ENCODE assay signal across 9 mouse cellular contexts in the genomic region with DNA sequence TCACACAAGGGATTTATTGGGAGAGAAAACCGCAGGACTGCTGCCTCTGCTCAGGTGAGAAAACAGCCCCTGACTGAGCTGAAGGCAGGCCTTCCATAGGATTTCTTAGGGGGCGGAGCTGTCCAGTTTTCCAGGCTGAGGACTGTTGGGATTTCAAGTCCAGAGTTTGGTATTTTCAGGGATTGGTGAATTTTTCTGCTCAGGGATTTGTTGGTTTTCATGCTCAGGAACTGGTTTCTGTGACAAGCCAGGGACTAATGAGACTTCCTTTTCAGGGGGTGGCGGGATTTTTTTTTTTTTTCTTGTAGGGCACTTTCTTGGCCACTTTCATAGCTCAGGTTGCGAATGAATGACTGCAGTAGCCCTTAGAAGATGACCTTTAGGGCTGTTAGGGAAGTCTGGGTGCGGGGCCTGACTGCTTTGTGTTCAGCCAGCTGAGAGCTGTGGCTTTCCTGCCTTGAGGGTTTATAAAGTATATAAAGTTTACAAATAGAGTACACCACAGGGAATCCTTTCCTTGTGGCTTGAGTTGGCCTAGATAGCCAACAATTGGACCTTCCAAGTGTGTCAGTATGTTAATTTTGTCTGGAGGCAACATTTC. TPM values are rescaled to one million over a fixed set of nuclear protein-coding genes. Genes with fewer than 3 reads are reported as not detected.
DNase-seq lines count a peak whose midpoint lies in the region; ATAC-seq and TF ChIP-seq lines count a peak whose summit lies in the region.
"Had no signal": no experiment of that assay in that cellular context is flagged by ENCODE, and none has a peak within 500 bp of the region (broad histone marks: within the 10 kb centered on the region; RNA-seq: fewer than 3 reads in every experiment).

No protein-coding gene starts in this region.

- no peak for ATAC-seq in heart, postnatal 0 days (ENCODE audit: insufficient read depth, low read depth)
- no peak for ATAC-seq in midbrain, embryonic 11.5 days (ENCODE audit: low FRiP score)

- peaks cover 3% of the 10 kb centered on the region; the same call in 1 of the 2 replicates for H3K4me1 ChIP-seq in heart, postnatal 0 days (ENCODE audit: control insufficient read depth, insufficient read depth)
- H3K4me1 ChIP-seq in hindbrain, embryonic 10.5 days (replicated peaks) = peaks cover 23% of the 10 kb centered on the region
- peaks cover 7% of the 10 kb centered on the region; the same call in 1 of the 2 replicates for H3K4me1 ChIP-seq in midbrain, embryonic 11.5 days (ENCODE audit: control insufficient read depth, insufficient read depth, low read length)

- H3K4me3 ChIP-seq in heart, postnatal 0 days (ENCODE audit: low read depth, low read length) = no peak overlapping the region
- peak overlapping the region; percentile 80 for H3K4me3 ChIP-seq in hindbrain, embryonic 10.5 days
- H3K4me3 ChIP-seq in midbrain, embryonic 11.5 days (ENCODE audit: low read depth, low read length) = 0 out of 2 replicates have a peak overlapping the region, but pooled peaks have one; percentile 13

- 83% methylated on average over 5 of the region's 5 CpGs for WGBS in heart, postnatal 0 days
- WGBS in hindbrain, embryonic 10.5 days = 36% methylated on average over 5 of the region's 5 CpGs
- 35% methylated on average over 5 of the region's 5 CpGs for WGBS in midbrain, embryonic 11.5 days

- no peak overlapping the region for H3K4me2 ChIP-seq in heart, postnatal 0 days (ENCODE audit: low read depth, low read length)
- peak overlapping the region; percentile 59 for H3K4me2 ChIP-seq in midbrain, embryonic 11.5 days

- TF ChIP-seq EP300 in heart, postnatal 0 days (IDR thresholded peaks at IDR 0.05; ENCODE audit: low read depth) = no peak

- no peak overlapping the region for H3K9ac ChIP-seq in heart, postnatal 0 days (replicated peaks; ENCODE audit: low read depth, low read length)
- H3K9ac ChIP-seq in midbrain, embryonic 11.5 days (ENCODE audit: low read length) = peak overlapping the region; percentile 53; the same call in 1 of the 2 replicates

- no peaks in the 10 kb centered on the region for H3K36me3 ChIP-seq in heart, postnatal 0 days (replicated peaks; ENCODE audit: control insufficient read depth, insufficient read depth, low read length)
- H3K36me3 ChIP-seq in hindbrain, embryonic 10.5 days = no peaks in the 10 kb centered on the region
- no peaks in the 10 kb centered on the region for H3K36me3 ChIP-seq in midbrain, embryonic 11.5 days (ENCODE audit: control insufficient read depth, insufficient read depth, low read length)

- intact Hi-C loops in left cerebral cortex, postnatal 36 days (cut with DNase I) = loop anchor here (5.0 kb wide), 2 partner anchors 102 to 127 kb away; a partner anchor contains a TSS

- H3K9me3 ChIP-seq in heart, postnatal 0 days (replicated peaks; ENCODE audit: control insufficient read depth, low read length) = no peaks in the 10 kb centered on the region
- no peaks in the 10 kb centered on the region for H3K9me3 ChIP-seq in hindbrain, embryonic 10.5 days
- H3K9me3 ChIP-seq in midbrain, embryonic 11.5 days (ENCODE audit: control insufficient read depth, low read length) = no peaks in the 10 kb centered on the region

- H3K27ac ChIP-seq in heart, postnatal 0 days (ENCODE audit: low read depth) = peak overlapping the region; percentile 100; the same call in 1 of the 2 replicates
- H3K27ac ChIP-seq in hindbrain, embryonic 10.5 days = peak overlapping the region; percentile 100
- H3K27ac ChIP-seq in midbrain, embryonic 11.5 days (ENCODE audit: low read depth, low read length) = peak overlapping the region; percentile 80

- no peaks in the 10 kb centered on the region for H3K27me3 ChIP-seq in heart, postnatal 0 days (ENCODE audit: control insufficient read depth, insufficient read depth, low read length)
- H3K27me3 ChIP-seq in hindbrain, embryonic 10.5 days (ENCODE audit: insufficient read depth, poor library complexity, severe bottlenecking) = no peaks in the 10 kb centered on the region
- no peaks in the 10 kb centered on the region for H3K27me3 ChIP-seq in midbrain, embryonic 11.5 days (ENCODE audit: control insufficient read depth, insufficient read depth, low read length)

- TF ChIP-seq CTCF in heart, postnatal 0 days (IDR thresholded peaks at IDR 0.05; ENCODE audit: low read depth) = no peak

- DNase-seq in heart, postnatal 0 days (ENCODE audit: low spot score) = no peak
- DNase-seq in heart, adult 18-20 months = no peak
- DNase-seq in NIH3T3 (ENCODE audit: low read depth) = peak; percentile 32
- DNase-seq in hindbrain, embryonic 10.5 days (ENCODE audit: low spot score) = peak; percentile 27
- DNase-seq in midbrain, embryonic 11.5 days (ENCODE audit: low spot score, missing footprints) = peak; percentile 82
- DNase-seq in right cerebral cortex, adult 18-20 months = no peak
- no peak for DNase-seq in cerebellum, adult 11 months
- no peak for DNase-seq in left cerebral cortex, postnatal 36 days (ENCODE audit: low spot score in 2 of 2)
- DNase-seq: gastrocnemius, postnatal 36 days had no signal

RNA-seq across cellular contexts. Expression of a gene that starts 1.6 kb away (rescaled TPM):
- 1.7 and 1.8 TPM in 2 replicates for total RNA-seq in heart, postnatal 0 days (2014; rRNA removed; ENCODE audit: low replicate concordance)
- 3.0 and 3.2 TPM in 2 replicates for polyA plus RNA-seq in heart, postnatal 0 days (2015; fragmentation: Nextera tagmentation; extraction: Ambion mirVana)
- total RNA-seq in heart, adult 18-20 months (2021) = 1 to 10 TPM; 2.6 to 4.8 TPM
- polyA plus RNA-seq in hindbrain, embryonic 10.5 days (2016; fragmentation: Nextera tagmentation; extraction: Ambion mirVana) = 1.4 and 2.2 TPM in 2 replicates
- 2.3 and 2.7 TPM in 2 replicates for polyA plus RNA-seq in midbrain, embryonic 11.5 days (2014; fragmentation: Nextera tagmentation; extraction: Ambion mirVana)
- 10 to 100 TPM; 15.2 to 17.4 TPM for total RNA-seq in left cerebral cortex, postnatal 36 days (2021)

RNA-seq across cellular contexts. Expression of a gene that starts 1.9 kb away (rescaled TPM):
- 7.7 and 31.0 TPM in 2 replicates for total RNA-seq in heart, postnatal 0 days (2014; rRNA removed; ENCODE audit: low replicate concordance)
- 15.0 and 19.0 TPM in 2 replicates for polyA plus RNA-seq in heart, postnatal 0 days (2015; fragmentation: Nextera tagmentation; extraction: Ambion mirVana)
- 10 to 100 TPM; 10.4 to 12.1 TPM for total RNA-seq in heart, adult 18-20 months (2021)
- polyA plus RNA-seq in hindbrain, embryonic 10.5 days (2016; fragmentation: Nextera tagmentation; extraction: Ambion mirVana) = 14.3 and 16.9 TPM in 2 replicates
- 20.3 and 22.1 TPM in 2 replicates for polyA plus RNA-seq in midbrain, embryonic 11.5 days (2014; fragmentation: Nextera tagmentation; extraction: Ambion mirVana)
- 1 to 10 TPM; 4.5 to 5.6 TPM for total RNA-seq in left cerebral cortex, postnatal 36 days (2021)

RNA-seq across cellular contexts. Expression of a gene that starts 21.7 kb away (rescaled TPM):
- total RNA-seq in heart, postnatal 0 days (2014; rRNA removed; ENCODE audit: low replicate concordance) = 1.4 TPM in 1 of 2 replicates, not detected in the other
- polyA plus RNA-seq in heart, postnatal 0 days (2015; fragmentation: Nextera tagmentation; extraction: Ambion mirVana) = 6.8 and 7.3 TPM in 2 replicates
- total RNA-seq in heart, adult 18-20 months (2021) = 1 to 10 TPM; 7.5 to 8.7 TPM
- polyA plus RNA-seq in hindbrain, embryonic 10.5 days (2016; fragmentation: Nextera tagmentation; extraction: Ambion mirVana) = 6.8 and 8.5 TPM in 2 replicates
- 8.3 and 8.5 TPM in 2 replicates for polyA plus RNA-seq in midbrain, embryonic 11.5 days (2014; fragmentation: Nextera tagmentation; extraction: Ambion mirVana)
- total RNA-seq in left cerebral cortex, postnatal 36 days (2021) = 1 to 10 TPM; 6.6 to 7.3 TPM

Comparison
In these comparisons a context has a peak if more than half of its experiments do, and no peak if none do; other contexts are left out.
1. DNase-seq: peak in NIH3T3 (single experiment), hindbrain, embryonic 10.5 days (single experiment) and midbrain, embryonic 11.5 days (single experiment); none in heart, postnatal 0 days (single experiment), heart, adult 18-20 months (0 of 2), right cerebral cortex, adult 18-20 months (single experiment), cerebellum, adult 11 months (single experiment) and left cerebral cortex, postnatal 36 days (0 of 2).
2. Peak in every context shown above with its lines, with median percentiles within 50 percentile points of each other: H3K27ac ChIP-seq.